Mouse (Mus musculus) left cerebral cortex, postnatal 25 days (tissue): ENCODE data around the gene Treml2. TPM values are rescaled to one million over a fixed set of nuclear protein-coding genes. Genes with fewer than 3 reads are reported as not detected.
A peak's percentile ranks its signal among the peaks of the same experiment; 100 is the strongest.

Experiments
- DNase-seq, 2 experiments: peaks; one replicate each; pipeline ENCODE4 v3.0.0; 2022; ENCODE audit warnings: low spot score in 2 of 2, mixed read lengths in 1 of 2
- intact Hi-C: fragments of 180-260 bp; cut with DNase I; formaldehyde crosslinking; loops from one replicate; pipeline ENCODE4 v1.15.1; 2025
- total RNA-seq, 2 experiments: library from RNA; stranded (reverse); gene quantifications; 2 replicates each; pipeline ENCODE4 v1.2.3; 2021

Gene Treml2
- under 1 TPM; 0.18 to 0.57 TPM for total RNA-seq

DNA sequence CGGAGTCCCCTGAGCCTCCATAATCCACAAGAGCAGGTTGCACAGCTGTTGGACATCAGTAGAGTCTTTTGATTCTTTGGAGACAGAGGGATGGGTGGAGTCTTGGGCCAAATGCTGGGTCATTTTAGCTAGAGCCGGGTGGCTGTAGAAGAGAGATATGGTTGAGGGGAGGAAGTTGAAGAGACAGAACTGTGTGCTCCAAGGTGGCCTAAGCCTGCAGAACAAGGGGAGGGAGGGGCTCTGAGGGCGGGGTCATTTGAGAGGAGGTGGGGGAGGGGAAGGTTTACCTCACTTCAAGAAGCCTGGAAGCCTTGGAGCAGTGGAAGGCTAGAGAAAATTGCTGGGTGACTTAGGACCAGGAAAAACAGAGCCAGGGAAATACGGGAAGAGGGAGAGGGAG is at the start of gene Treml2:
Gene Treml2, plus strand, starts transcription at position 296 of the 400 bp plus-strand sequence.
- DNase-seq: no peak
- intact Hi-C loops: no loop called here

DNA sequence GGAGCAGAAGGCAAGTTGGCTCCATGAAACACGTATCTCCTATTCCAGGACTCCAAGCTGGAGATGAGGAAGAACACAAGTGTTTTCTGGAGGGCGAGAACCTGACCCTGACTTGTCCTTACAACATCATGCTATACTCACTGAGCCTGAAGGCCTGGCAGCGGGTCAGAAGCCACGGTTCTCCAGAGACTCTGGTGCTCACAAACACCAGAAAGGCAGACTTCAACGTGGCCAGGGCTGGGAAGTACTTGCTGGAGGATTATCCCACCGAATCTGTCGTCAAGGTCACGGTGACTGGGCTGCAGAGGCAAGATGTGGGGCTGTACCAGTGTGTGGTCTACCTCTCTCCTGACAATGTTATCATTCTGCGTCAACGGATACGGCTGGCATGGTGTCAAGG is 49.8 kb upstream of the Treml2 start:
- intact Hi-C loops: no loop called here

DNA sequence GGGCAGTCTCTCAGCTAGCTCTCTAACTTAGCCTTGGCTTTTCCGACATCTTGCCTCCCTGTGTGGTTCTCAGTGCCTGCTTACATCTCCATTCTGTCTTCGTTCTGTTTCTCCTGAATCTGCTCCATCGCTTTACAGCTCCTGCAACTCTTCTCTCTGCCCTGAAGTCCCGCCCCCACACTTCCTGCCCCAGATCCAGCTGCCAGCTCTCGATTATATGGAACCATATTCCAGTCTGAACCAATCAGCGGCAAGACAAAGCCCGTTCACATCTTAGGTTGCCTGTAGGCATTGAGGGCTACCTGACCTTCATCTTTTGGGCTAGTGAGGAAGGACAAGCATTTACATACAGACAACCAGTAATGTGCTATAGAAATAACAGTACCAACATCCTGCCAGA is 48.7 kb upstream of the Treml2 start:
- DNase-seq: no peak
- intact Hi-C loops: no loop called here

More for the DNA sequence above, 49.8 kb upstream of the Treml2 start:
- no peak for DNase-seq

DNA sequence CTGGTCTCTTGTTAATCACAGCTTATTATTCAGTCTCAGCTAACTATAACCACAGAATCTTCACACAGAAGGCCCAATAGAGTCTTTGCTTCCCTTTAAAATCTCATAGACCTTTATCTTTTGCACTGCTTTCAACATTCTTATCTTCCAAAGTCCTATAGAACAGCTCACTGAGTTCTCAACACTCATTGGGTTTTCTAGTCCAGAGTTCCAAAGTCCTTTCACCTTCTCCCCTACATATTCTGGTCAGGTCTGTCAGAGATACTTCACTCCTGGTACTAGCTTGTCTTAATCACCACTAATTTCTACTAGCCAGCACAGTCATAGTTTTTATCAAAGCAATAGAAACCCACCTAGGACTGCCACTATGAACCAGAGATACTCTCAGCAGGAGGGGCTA is 42.7 kb upstream of the Treml2 start:
- intact Hi-C loops: no loop called here
- no peak for DNase-seq

DNA sequence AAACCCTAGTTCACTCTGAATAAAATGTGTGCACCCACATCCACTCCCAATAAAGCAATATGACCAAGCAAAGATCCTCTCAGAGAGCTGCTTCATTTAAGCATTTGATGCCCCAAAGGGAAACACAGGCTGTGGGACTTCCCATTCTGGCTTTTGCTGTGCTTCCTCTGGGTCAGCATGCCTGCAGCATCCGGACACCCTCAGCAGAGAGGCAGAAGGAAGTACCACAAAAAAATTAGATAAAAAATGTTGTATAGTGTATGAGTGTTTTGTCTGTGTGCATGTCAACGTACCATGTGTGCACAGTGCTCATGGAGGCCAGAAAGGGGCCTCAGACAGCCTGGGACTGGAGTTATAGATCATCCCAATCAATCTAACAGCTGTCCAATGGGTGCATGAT is 37.4 kb upstream of the Treml2 start:
- intact Hi-C loops: no loop called here
- DNase-seq: no peak

DNA sequence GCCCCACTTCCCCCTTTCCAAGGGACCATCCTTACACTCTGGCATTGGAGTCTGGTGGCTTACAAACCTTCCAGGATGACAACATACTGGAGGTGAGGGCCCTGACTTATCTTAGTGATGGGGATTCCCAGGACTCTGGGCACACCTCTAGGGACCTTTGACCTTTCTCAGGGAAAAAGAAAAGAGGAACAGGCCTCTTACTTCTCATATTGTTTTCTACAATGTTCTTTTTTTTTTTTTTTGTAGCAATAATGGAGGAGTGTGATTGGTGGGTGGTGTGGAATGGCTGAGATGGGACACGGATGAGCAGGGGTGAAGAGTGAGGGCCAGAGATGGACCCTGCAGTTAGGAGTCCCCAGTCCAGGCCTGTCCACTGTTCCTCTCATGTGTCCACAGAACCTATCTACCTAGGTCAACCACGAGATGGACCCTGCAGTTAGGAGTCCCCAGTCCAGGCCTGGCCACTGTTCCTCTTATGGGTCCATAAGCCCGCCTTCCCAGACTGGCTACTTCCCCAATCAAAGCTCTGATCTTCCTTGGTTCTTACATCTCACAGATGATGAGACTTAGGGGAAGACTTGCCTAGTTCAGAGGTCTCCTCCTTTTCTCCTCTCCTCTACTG is 35.4 kb upstream of the Treml2 start, which contains the start of gene Treml4:
Gene Treml4, plus strand, starts transcription at position 555 of the 622 bp plus-strand sequence.
- intact Hi-C loops: no loop called here
- no peak for DNase-seq

DNA sequence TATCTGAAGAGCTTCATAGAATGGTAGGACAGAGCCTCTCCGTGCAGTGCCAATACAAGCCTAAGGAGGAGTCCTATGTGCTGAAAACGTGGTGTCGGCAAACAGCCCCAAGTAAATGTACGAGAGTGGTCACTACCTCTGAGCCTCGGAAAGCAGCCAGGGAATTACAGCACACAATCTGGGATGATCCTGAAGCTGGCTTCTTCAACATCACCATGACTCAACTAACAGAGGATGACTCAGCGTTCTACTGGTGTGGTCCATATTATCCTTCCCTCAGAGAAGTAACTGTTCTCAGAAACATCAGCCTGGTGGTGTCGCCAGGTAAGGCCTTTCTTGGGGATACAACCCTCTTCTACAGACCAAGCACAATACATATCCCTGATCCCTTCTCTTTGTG is 34.6 kb upstream of the Treml2 start:
- intact Hi-C loops: no loop called here
- no peak for DNase-seq

DNA sequence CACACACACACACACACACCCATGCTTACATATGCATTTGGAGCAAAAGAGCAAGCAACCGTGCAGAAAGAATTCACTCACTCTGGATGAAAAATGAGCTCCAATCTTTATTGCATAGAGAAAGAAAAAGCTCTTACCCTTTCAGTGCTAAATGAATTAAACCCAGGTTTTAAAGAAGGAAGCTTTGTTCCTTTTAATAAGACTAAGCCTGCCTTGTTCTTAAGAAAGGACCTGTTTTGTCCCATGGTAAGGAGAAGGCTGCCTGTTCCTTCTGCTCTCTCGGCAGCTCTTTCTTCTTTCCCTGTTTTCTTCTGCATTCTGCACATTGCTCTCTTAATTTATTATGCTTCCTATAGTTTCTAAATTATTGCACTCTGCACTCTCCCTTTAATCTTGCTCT is 33.2 kb upstream of the Treml2 start:
- intact Hi-C loops: no loop called here
- DNase-seq: no peak

DNA sequence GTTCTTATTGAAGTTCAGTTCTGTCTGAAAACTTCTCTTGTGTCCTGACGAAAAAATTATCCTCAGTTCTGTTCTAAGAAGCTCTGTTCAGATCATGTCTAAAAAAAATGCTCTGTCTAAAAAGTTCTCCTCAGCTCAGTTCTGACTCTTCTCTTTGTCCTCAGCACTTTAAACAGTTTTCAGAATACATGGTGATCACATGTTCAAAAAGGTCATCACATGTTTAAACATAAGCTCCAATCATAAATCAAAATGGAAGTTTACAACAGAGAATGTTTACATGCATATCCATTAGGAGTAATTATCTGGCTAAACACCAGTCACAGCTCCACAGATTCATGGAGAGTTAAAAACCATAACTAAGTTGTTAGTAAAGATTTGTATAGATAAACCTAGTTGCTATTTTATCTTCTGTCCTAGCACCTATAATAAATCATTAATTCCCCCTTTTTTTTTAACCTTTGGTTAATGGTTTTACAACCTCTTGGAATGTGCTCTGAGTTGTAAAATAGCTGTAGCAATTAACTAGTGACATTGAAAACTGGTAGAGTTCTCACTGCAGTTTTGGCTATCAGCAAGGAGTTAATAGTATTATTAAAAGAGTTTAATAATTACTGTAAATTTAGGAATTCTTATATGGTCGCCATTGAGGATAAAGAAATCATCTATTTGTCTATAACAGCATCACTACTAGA is 32.5 kb upstream of the Treml2 start:
- intact Hi-C loops: no loop called here
- no peak for DNase-seq

DNA sequence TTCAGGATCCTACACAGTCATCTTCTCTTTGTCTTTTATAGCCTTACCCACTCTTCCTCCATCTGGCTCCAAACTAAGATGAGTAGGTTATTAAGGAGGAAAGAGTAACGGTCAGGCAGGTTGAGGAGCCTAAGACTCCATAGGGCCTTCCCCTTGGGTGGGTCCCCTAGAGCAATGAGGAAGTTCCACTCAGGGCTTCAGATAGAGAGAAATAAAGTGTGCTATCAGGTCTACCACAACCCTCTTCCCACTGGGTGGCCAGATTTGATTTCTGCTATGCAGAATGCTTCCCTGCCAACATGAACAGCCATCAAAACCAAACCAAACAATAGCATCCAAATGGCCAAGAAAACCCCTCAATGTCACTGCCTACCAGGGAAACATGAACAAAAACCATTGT is 31.7 kb upstream of the Treml2 start:
- DNase-seq: no peak
- intact Hi-C loops: no loop called here

DNA sequence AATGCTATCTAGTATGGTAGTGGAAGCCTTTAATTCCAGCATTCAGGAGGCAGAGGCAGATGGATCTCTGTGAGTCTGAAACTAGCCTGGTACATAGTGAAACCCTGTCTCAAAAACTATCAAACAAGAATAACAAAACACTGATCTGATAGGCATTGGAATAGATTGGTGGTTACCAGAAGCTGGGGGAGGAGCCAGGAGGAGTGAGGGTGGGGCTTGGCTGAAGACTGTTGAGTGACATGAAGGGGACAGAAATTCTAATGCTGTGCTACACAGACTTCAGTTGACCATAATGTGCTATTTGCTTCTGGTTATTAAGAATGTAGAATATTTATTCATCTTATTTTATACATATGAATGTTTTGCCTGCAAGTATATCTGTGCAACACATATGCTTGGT is 31.0 kb upstream of the Treml2 start:
- DNase-seq: no peak
- intact Hi-C loops: no loop called here

DNA sequence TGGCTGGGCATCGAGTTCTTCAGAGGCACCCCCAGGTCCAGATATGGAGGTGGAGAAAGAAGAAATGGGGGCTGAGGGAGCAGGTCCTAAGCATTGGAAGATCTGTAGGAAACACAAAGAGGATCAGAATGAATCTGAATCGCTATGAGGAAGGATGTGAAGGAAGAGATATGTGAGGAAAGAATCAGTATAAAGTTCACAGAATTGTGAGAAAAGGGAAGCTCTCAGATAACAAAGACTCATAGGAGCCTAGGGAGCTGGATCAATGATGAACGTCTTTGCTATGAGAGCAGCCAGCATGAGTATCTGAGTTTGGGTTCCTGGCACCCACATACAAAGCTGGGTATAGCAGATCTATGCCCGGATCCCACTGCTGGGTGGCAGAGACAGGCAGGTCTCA is 29.5 kb upstream of the Treml2 start:
- intact Hi-C loops: no loop called here
- DNase-seq: no peak

DNA sequence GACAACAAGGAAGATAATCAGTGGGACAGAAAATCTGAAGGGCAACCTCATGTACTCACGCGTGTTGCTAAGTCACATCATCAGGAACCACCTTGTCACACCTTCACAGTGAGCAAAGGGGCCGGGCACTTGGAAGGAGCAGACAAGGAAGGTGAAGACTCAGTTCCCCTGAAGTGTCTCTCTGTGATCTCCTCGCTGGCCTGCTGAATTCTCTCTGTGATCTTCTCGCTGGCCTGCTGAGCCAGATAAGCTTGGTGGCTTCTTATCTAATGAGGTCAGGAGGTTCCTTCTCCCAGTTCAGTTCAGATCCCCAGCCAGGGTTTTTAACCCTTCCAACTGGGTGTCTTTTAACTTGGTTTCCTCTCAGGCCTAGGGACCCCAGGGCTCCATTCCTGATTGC is 27.1 kb upstream of the Treml2 start:
- intact Hi-C loops: no loop called here
- no peak for DNase-seq

DNA sequence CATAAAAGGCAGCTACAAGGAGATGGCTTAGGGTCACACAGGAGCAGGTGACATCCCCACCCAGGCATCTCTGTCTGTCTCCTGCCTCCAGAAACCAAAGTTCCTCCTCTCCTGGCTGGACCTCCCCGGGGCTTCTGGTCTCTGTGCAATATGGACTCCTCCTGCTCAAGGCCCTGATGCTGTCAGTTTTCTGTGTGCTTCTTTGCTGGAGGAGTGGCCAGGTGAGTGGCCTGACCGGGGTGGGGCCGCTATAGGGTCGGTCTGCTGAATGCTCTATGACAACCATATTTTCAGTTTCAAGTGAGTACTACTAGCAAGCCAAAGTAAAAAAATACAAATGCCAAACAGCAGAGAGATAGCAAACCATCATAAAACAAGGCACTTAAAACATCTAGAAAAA is 26.7 kb upstream of the Treml2 start:
- intact Hi-C loops: no loop called here

DNA sequence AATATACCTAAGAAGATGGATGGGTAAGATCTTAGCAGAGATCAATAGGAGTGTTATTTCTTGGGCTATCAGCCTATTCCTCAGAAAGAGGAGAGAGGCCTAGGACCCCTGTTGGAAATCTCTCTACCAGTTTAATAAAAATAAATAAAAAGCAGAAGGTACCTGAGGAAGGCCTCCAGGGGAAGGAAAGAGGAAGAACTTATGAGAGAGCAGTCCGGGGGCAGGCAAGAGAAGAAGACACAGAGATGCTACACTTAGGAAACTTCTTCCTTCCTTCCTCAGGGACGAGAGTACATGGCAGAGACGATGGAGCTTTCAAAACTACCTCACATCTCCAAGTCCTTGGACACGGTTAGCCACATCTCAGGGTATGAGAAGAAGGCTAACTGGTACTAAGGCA is 25.2 kb upstream of the Treml2 start:
- DNase-seq: no peak
- intact Hi-C loops: no loop called here

More for the DNA sequence above, 26.7 kb upstream of the Treml2 start:
- no peak for DNase-seq

DNA sequence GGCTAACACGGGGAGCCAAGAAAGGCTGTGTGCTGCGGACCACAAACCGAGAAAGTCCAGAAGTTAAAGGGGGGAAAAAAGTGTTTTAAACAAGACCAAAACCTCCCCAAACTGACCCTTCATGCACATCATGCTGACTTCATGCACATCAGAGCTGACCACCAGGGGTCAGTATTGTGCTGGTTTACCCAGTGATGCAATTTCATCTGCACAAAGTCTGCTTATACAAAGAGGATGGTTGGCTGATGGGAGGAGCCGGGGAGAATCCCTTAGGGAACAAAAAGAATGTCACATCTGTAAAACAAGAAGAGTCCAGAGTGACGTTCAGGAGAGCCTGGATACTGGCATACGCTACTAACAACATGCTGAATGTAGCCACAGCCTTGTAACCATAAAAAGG is 24.4 kb upstream of the Treml2 start:
- DNase-seq: peak; percentile 82 to 83
- intact Hi-C loops: loop anchor here (1.0 to 5.0 kb wide), 3 partner anchors 62 to 132 kb away; partner anchors contain the start of gene Nfya

DNA sequence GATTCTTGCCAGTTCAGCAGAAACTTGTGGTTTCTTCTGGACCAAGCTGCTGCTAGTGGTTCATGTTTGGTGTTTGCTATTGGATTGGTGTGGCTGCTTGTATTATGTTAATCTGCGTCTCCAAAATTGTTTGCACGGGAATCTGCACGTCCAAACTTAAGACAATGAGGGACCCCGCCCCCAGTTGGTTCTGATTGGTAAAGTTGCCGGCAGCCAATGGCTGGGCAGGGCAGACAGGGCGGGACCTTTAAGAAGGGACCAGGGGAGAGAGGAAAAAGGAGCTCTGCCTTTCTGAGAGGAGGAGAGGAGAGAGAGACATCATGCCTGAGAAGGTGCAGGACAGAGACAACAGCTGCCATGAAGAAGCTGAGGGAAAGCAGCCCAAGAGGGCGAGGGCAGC is 23.6 kb upstream of the Treml2 start:
- no peak for DNase-seq
- intact Hi-C loops: loop anchor here (1.0 to 5.0 kb wide), 3 partner anchors 62 to 132 kb away; partner anchors contain the start of gene Nfya

DNA sequence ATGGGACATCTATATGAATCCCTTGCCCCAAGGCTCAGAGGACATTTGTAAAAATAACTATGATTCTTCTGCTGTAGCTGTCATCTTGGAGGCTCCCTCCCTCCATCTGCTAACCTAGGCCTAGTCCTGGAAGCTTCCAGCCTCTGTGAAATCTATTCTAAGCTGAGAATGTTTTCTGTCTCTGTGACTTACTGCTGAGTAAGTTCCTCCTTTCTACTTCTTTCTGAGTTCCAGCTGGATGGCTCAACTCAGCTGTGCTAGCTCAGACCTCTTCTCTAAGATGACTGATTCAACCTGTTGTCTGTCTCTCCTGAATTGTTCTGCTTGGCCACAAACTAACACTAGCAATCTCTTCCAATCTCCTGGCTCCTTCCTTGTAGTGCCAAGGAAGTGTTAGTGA is 20.9 kb upstream of the Treml2 start:
- peak in 1 of 2 experiments; percentile 53 for DNase-seq
- intact Hi-C loops: loop anchor here (5.0 kb wide), 2 partner anchors 114 to 129 kb away; partner anchors contain the start of gene Nfya

DNA sequence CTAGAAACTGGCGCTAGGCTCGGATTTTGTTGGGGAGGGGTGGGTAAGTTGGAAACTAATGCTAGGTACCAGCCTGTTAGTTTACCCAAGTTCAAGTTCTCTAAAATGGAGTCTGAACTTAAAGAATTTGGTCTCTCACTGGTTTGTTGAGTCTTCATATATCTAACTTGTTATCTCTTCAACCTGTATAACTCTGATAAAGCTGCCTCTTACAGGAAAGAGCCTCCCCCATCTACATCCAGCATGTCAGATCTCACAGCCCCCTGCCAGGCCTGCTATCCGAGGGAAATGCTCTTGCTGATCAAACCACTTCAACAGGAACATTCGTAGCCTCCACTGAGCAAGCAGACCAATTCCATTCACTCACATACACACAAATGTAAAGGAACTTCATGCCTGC is 20.3 kb upstream of the Treml2 start:
- intact Hi-C loops: loop anchor here (5.0 kb wide), 2 partner anchors 113 to 128 kb away; partner anchors contain the start of gene Nfya

DNA sequence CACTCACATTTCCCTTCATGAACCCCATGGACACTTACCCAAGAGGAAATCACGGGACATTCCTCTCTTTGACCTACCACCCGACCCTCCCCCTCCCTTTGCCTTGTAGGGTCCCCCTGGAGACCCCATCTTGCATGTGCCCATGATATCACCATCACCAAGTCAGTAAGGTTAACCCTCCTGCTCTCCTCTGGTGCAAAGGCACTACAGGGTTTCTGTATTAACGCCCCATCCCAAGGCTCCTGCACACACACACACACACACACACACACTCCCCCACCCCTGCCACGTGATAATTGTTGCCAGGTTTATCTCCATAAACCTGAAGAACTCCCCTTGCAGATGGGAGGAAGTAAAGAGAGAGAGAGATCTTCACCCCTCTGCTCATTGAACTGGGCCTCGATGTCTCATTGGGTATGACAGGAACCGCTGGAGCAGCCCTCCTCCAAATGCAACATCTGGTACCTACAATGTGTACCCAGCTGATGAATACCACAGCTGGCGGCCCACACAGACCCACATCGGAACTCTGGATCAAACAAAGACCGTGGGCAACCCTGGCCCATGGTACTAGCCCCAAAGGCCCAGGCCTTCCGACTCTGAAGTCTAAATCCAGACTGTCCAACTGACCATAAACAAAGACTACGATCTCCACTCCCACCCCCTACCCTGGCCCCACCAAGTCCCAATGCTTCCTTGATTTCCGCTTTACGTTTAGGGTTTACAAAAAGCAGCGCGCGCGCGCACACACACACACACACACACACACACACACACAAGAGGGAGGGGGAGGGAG is 18.2 kb upstream of the Treml2 start:
- no peak for DNase-seq
- intact Hi-C loops: no loop called here

More for the DNA sequence above, 20.3 kb upstream of the Treml2 start:
- DNase-seq: no peak

DNA sequence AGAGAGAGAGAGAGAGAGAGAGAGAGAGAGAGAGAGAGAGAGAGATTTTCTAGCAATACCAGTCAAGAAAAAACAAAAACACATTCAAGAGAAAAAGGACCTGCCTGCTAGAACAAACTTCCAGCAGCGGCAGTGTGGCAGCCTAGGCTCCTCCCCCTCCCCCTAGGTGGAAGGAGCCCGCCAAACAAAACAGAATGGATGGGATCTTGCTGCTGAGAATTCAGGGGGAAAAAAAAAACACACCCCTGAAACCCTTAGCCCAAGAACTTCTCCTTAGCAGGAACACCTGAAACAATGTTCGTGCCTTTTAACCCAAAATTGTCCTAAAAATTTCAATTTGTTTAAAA is 17.6 kb upstream of the Treml2 start:
- DNase-seq: no peak
- intact Hi-C loops: no loop called here
